Comparison of ENCODE assay signal across 9 mouse cellular contexts in genomic region chr2:155952006-155952405, GRCm38 (mm10). TPM values are rescaled to one million over a fixed set of nuclear protein-coding genes. Genes with fewer than 3 reads are reported as not detected.
DNase-seq lines count a peak whose midpoint lies in the region; ATAC-seq and TF ChIP-seq lines count a peak whose summit lies in the region.
"Had no signal": no experiment of that assay in that cellular context is flagged by ENCODE, and none has a peak within 500 bp of the region (broad histone marks: within the 10 kb centered on the region; RNA-seq: fewer than 3 reads in every experiment).

No protein-coding gene starts in this region.

- no peak for ATAC-seq in hindbrain, embryonic 14.5 days (ENCODE audit: low FRiP score)
- no peak for ATAC-seq in hindbrain, embryonic 12.5 days (ENCODE audit: low FRiP score)

- DNase-seq in hindbrain, embryonic 14.5 days (ENCODE audit: low spot score) = peak; percentile 76
- DNase-seq in brain, adult 2 months (ENCODE audit: low read depth, low spot score) = peak; percentile 86
- peak; percentile 42 to 49 for DNase-seq in frontal cortex, postnatal 25 days (ENCODE audit: low spot score in 2 of 2)
- DNase-seq in left cerebral cortex, adult 2 months (ENCODE audit: extremely low spot score in 1 of 2, low spot score in 2 of 2) = peak; percentile 51 to 57
- peak; percentile 76 to 78 for DNase-seq in right cerebral cortex, adult 2 months (ENCODE audit: low spot score in 2 of 2)
- no peak for DNase-seq in natural killer cell, adult 2 months (ENCODE audit: low spot score in 2 of 2)

- H3K4me1 ChIP-seq in hindbrain, embryonic 14.5 days (replicated peaks; ENCODE audit: control insufficient read depth, insufficient read depth, low read length) = peaks cover 13% of the 10 kb centered on the region
- H3K4me1 ChIP-seq in hindbrain, embryonic 12.5 days = peaks cover 15% of the 10 kb centered on the region
- peaks cover 16% of the 10 kb centered on the region for H3K4me1 ChIP-seq in E14TG2a.4 (replicated peaks; ENCODE audit: low read depth, low read length)

- TF ChIP-seq CTCF in E14TG2a.4 (conservative IDR thresholded peaks at IDR 0.05; ENCODE audit: low read length) = peak; percentile 80
- TF ChIP-seq CTCF in left cerebral cortex, adult 2 months (IDR thresholded peaks at IDR 0.05) = peak; percentile 77

- intact Hi-C loops in left cerebral cortex, adult 2 months (cut with DNase I) = no loop called here

- no peaks in the 10 kb centered on the region for H3K9me3 ChIP-seq in hindbrain, embryonic 14.5 days (ENCODE audit: control insufficient read depth, low read length)
- no peaks in the 10 kb centered on the region for H3K9me3 ChIP-seq in hindbrain, embryonic 12.5 days (replicated peaks)
- no peaks in the 10 kb centered on the region for H3K9me3 ChIP-seq in E14TG2a.4 (ENCODE audit: low read length)

- no peaks in the 10 kb centered on the region for H3K36me3 ChIP-seq in hindbrain, embryonic 14.5 days (replicated peaks; ENCODE audit: control insufficient read depth, insufficient read depth)
- H3K36me3 ChIP-seq in hindbrain, embryonic 12.5 days = no peaks in the 10 kb centered on the region
- H3K36me3 ChIP-seq in E14TG2a.4 (ENCODE audit: insufficient read depth, low read length) = no peaks in the 10 kb centered on the region

- no peaks in the 10 kb centered on the region for H3K27me3 ChIP-seq in hindbrain, embryonic 14.5 days (ENCODE audit: control insufficient read depth, insufficient read depth, low read length)
- peaks cover 14% of the 10 kb centered on the region; the same call in 1 of the 2 replicates for H3K27me3 ChIP-seq in hindbrain, embryonic 12.5 days
- H3K27me3 ChIP-seq in E14TG2a.4 (ENCODE audit: insufficient read depth, low read length) = no peaks in the 10 kb centered on the region

- no peak overlapping the region for H3K4me3 ChIP-seq in hindbrain, embryonic 14.5 days (replicated peaks; ENCODE audit: low read length)
- H3K4me3 ChIP-seq in hindbrain, embryonic 12.5 days = no peak overlapping the region
- no peak overlapping the region for H3K4me3 ChIP-seq in E14TG2a.4 (replicated peaks; ENCODE audit: low read length)
- H3K4me3 ChIP-seq in left cerebral cortex, adult 2 months = no peak overlapping the region

- H3K4me2 ChIP-seq in hindbrain, embryonic 14.5 days (replicated peaks) = no peak overlapping the region
- H3K4me2 ChIP-seq in hindbrain, embryonic 12.5 days (replicated peaks) = no peak overlapping the region

- H3K27ac ChIP-seq in hindbrain, embryonic 14.5 days = no peak overlapping the region
- no peak overlapping the region for H3K27ac ChIP-seq in hindbrain, embryonic 12.5 days
- no peak overlapping the region for H3K27ac ChIP-seq in left cerebral cortex, adult 2 months

- H3K9ac ChIP-seq in hindbrain, embryonic 14.5 days = no peak overlapping the region
- H3K9ac ChIP-seq in hindbrain, embryonic 12.5 days = no peak overlapping the region

RNA-seq across cellular contexts. Expression of gene Cep250, which starts 4.3 kb away (rescaled TPM):
- 11.9 and 14.2 TPM in 2 replicates for polyA plus RNA-seq in hindbrain, embryonic 14.5 days (2014; fragmentation: Nextera tagmentation; extraction: Ambion mirVana)
- 26.9 and 27.7 TPM in 2 replicates for polyA plus RNA-seq in hindbrain, embryonic 12.5 days (2016; fragmentation: Nextera tagmentation; extraction: Ambion mirVana)
- 10 to 100 TPM; 19.5 to 19.9 TPM for total RNA-seq in left cerebral cortex, adult 2 months (2021)

RNA-seq across cellular contexts. Expression of gene Gdf5, which starts 6.8 kb away (rescaled TPM):
- polyA plus RNA-seq in hindbrain, embryonic 14.5 days (2014; fragmentation: Nextera tagmentation; extraction: Ambion mirVana) = 2.3 and 3.1 TPM in 2 replicates
- 3.6 and 3.8 TPM in 2 replicates for polyA plus RNA-seq in hindbrain, embryonic 12.5 days (2016; fragmentation: Nextera tagmentation; extraction: Ambion mirVana)
- total RNA-seq in left cerebral cortex, adult 2 months (2021) = under 1 TPM in 1 of 2 experiments, not detected in 1; 0.25 TPM

RNA-seq across cellular contexts. Expression of gene Gm15557, which starts 11.5 kb away (rescaled TPM):
- polyA plus RNA-seq in hindbrain, embryonic 14.5 days (2014; fragmentation: Nextera tagmentation; extraction: Ambion mirVana) = not detected in 2 replicates
- polyA plus RNA-seq in hindbrain, embryonic 12.5 days (2016; fragmentation: Nextera tagmentation; extraction: Ambion mirVana) = not detected in 2 replicates
- total RNA-seq in left cerebral cortex, adult 2 months (2021) = not detected
- polyA plus RNA-seq: large intestine, adult 2 months had no signal

RNA-seq across cellular contexts. Expression of gene Uqcc1, which starts 21.9 kb away (rescaled TPM):
- 72.7 TPM in 2 replicates for polyA plus RNA-seq in hindbrain, embryonic 14.5 days (2014; fragmentation: Nextera tagmentation; extraction: Ambion mirVana)
- 65.5 and 70.0 TPM in 2 replicates for polyA plus RNA-seq in hindbrain, embryonic 12.5 days (2016; fragmentation: Nextera tagmentation; extraction: Ambion mirVana)
- 10 to 100 TPM; 70.4 to 75.7 TPM for total RNA-seq in left cerebral cortex, adult 2 months (2021)

RNA-seq across cellular contexts. Expression of gene 6430550D23Rik, which starts 55.8 kb away (rescaled TPM):
- 2.6 and 2.8 TPM in 2 replicates for polyA plus RNA-seq in hindbrain, embryonic 14.5 days (2014; fragmentation: Nextera tagmentation; extraction: Ambion mirVana)
- 1.7 and 2.4 TPM in 2 replicates for polyA plus RNA-seq in hindbrain, embryonic 12.5 days (2016; fragmentation: Nextera tagmentation; extraction: Ambion mirVana)
- 1 to 10 TPM; 1.4 to 2.0 TPM for total RNA-seq in left cerebral cortex, adult 2 months (2021)

Comparison
In these comparisons a context has a peak if more than half of its experiments do, and no peak if none do; other contexts are left out.
1. DNase-seq: peak in hindbrain, embryonic 14.5 days (single experiment), brain, adult 2 months (single experiment), frontal cortex, postnatal 25 days (2 of 2), left cerebral cortex, adult 2 months (2 of 2) and right cerebral cortex, adult 2 months (2 of 2); none in natural killer cell, adult 2 months (0 of 2).